Mouse (Mus musculus) cerebellum, adult 9-10 months (tissue): Measurements from ENCODE around the gene Agbl5.
"Not testable (repeated sequence)": the region's sequence is repeated elsewhere in the genome, so short reads cannot be mapped to it uniquely, and the experiment has no call there.

Experiments used
- DNase-seq: peaks from one replicate; pipeline ENCODE4 v3.0.0; 2022

Gene Agbl5

GRCm38 (mm10) chr5:30888337-30889087 lies at the start of gene Agbl5:
Gene Agbl5, plus strand, starts transcription at chr5:30888694.
- DNase-seq, result peak; percentile 96

DNA sequence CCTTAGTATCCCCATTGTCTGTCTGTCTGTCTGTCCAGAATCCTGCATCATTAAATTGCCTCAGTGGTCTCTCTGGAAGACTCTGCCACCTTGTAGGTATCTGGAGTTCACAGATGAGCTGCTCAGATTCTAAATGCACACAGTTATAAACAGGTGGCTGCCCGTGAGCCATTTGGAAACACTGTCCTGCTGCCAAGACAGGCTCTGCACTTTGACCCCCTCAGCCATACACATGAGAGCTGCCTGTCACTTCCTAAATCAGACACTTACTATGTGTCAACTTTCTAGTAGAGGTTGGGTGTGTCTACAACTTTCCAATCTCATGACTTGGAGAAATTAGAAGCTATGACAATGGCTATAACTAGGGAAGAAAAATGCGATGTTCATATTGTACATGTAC lies 48.8 kb upstream of the Agbl5 start:
- DNase-seq, result no peak

- DNase-seq, result no peak
Measured at GRCm38 (mm10) chr5:30841896-30842295, 46.6 kb upstream of the Agbl5 start.

DNA sequence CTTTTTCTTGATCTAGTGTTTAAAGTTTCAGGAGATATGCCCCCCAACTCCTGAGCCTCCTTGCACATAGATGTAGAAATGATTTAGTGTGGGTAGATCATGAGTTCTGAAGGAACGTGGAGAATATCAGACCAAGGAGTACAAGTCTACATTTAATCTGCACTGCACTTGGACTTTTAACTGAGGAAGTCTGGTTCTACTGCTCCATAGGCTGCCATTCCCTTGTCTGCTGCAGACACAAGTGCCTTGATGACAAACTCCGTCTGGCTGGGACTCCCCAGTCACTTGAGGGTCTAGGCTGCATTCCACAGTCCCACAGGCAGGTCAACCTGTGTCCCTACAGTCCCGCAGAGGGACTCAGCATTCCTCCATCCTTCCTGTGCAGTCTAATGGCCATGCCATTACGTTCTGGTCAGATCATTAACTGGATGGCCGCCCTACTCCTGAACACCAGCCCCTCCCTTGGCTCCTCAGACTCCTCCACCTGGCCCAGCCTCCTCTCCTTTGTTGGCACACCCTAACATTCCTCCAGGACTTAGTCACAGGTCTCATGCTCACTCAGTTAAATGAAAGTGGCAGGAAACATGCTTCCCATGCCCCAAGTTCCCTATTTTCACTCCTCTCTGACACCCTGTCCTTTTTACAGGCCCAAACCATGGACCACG lies 38.5 kb upstream of the Agbl5 start:
- no peak for DNase-seq

DNA sequence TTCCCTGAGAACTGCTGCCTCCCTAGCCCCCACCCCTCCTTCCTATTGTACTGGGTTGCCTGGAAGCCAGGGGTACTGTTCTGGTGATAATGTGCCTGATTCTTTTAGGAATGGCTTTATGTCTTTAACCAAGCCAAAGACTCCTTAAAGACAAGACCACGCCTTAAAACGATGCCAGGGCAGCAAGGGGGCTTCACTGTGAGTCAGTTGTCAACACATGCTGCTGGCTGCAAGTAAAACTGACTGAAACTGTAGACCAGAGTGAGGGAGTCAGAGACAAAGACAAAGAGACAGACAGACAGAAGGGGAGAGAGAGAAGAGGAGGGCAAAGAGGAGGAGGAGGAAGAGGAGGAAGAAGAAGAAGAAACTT lies 38.0 kb upstream of the Agbl5 start:
- DNase-seq, result no peak

- DNase-seq, result no peak
Measured at GRCm38 (mm10) chr5:30853522-30853921, 35.0 kb upstream of the Agbl5 start.

DNA sequence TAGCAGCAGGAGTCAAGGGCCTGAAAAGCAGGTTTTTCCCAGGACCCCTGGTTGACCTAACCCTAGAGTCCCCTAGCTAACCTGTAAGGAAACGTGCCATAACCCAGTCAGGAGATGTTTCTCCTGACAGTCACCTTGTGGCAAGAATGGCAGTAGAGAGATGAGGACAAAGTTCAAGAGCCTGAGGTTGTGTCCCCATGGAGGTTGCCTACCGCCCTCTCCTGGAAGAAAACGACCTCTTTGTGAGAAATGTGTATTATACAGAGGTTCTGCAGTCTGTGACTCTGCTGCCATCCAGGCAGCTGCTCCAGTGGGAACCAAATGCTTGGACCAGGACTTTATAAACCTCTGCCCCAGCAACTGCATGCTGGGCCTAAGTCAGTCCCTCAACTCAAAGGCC lies 32.8 kb upstream of the Agbl5 start:
- DNase-seq, result no peak

- no peak for DNase-seq
Measured at GRCm38 (mm10) chr5:30856124-30856523, 32.4 kb upstream of the Agbl5 start.

DNA sequence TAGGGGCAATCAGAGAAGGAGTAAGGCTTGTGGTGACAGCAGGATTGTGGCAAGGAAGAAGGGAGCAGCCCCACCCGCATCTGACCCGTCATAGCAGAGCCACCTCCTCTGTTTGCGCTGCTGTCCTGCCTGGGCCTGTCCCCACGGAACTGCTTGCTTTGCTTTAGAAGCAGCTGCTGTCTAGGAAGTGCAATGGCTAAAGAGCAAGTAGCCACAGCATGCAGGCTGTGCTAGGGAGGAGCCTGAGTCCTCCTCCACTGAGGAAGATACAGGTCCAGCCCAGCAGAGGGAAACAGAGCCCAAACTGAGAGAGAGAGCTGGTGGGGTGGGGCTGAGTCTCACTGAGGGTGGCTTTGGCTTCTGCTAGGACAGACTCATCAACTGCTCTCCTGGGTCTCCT lies 24.6 kb upstream of the Agbl5 start:
- DNase-seq, result no peak

DNA sequence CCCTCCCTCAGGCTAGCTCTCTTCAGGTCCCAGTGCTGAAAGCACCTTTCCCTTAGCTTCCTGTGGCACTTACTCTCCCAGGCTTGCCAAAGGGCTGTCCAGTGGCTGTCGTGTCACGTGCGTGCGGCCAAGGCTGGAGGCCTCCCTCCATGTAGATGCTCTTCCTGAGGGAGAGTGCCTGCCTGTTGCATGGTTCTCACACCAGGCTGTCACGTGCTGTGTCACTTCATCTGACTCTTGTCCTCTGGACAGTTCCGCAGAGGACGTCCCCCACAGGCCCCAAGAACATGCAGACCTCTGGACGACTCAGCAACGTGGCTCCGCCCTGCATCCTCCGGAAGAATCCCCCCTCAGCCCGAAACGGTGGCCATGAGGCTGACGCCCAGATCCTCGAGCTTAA lies 24.2 kb upstream of the Agbl5 start:
- no peak for DNase-seq

- no peak for DNase-seq
Measured at GRCm38 (mm10) chr5:30866871-30867270, 21.6 kb upstream of the Agbl5 start.

GRCm38 (mm10) chr5:30867712-30868111 lies 20.8 kb upstream of the Agbl5 start, which contains the start of gene Tmem214:
Gene Tmem214, plus strand, starts transcription at chr5:30868012.
- DNase-seq, result no peak

GRCm38 (mm10) chr5:30868981-30869380 lies 19.5 kb upstream of the Agbl5 start:
- DNase-seq, result no peak

DNA sequence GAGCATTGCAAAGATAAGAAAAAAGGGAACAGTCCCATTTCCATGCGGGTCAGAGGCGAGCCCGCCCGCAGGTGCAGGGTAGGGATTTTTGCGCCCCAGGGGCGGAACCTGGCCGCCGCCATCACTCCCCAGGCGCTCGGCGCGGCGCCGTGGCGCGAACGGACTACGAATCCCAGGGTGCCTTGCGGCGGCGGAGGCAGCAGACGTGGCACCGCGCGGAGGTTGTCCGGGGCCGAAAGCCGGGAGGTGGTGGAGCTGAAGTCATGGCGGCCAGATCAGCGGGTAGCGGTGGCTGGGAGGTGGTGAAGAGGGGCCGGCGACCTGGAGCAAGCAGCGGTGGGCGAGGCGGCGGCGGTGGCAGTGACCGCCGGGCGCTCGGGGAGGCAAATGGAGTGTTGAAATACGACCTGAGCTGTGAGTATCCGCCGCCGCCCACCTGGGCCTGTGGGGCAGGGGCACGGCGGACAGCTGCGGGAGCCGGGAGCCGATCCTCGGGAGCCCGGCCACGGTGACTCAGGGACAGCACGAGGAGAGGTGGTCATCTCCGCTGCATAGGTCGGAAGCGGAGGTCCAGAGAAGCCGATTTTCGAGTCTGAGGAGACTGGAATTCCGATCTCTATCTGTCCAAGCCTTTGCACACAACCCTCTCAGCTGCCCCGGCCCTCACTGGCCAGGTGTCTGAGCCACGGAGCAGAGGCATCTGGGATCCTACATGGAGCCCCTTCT lies 18.9 kb upstream of the Agbl5 start:
- peak; percentile 87 for DNase-seq

- DNase-seq, result peak; percentile 58
Measured at GRCm38 (mm10) chr5:30870131-30870406, 18.4 kb upstream of the Agbl5 start.

DNA sequence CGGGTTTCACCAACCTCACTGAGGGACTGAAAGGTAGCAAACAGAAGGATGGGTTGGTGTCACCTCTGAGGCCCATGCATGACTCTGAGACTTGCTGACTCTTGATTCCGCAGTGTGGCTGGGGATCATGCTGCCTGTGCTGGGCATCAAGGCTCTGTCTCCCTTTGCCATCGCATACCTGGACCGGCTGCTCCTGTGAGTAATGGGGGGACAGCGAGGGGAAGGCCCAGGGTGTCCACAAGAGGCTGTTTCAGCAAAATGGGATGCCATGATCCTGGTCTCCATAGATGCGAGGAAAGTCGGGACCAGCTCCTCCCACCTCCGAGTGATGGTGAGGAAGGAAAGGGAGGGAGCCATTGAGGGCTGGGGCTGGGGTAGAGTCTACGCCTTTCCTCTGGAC lies 15.9 kb upstream of the Agbl5 start:
- DNase-seq, result no peak

- no peak for DNase-seq
Measured at GRCm38 (mm10) chr5:30874365-30874764, 14.1 kb upstream of the Agbl5 start.

GRCm38 (mm10) chr5:30878616-30879015 lies 9.9 kb upstream of the Agbl5 start:
- no peak for DNase-seq

DNA sequence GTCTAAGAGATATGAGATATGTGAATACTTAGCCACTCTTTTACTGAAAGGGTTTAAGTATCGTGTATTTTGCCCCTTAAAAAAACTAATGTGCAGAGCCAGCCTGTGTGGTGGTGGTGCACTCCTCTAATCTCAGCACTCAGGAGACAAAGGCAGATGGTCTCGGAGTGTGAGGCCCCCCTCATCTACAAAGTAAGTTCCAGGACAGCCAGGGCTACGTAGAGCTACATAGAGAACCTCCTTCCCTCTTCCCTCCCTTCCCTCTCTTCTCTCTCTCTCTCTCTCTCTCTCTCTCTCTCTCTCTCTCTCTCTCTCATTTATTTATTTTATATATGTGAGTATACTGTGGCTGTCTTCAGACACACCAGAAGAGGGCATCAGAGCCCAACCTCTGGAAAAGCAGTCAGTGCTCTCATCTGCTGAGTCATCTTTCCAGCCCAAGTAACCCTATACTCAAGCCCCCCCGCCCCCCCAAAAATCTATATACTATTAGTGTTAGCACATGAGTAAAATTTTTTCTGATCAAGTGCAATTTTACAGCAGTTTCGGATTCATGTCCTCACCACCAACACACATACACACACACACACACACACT lies 9.0 kb upstream of the Agbl5 start:
- no peak for DNase-seq

DNA sequence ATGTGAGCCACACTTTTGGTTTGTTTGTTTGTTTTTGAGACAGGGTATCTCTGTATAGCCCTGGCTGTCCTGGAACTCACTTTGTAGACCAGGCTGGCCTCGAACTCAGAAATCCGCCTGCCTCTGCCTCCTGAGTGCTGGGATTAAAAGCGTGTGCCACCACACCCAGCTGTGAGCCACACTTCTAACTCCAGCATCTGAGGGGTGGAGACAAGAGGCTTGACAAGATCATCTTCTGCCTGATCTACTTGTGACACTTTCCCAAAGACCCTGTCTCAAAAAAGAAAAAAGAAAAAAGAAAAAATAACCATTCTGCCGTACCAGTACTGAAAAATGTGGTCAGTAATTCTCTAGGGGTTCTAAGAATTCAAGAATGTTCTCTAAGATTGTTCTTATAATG lies 6.7 kb upstream of the Agbl5 start:
- DNase-seq, result not testable (repeated sequence)

DNA sequence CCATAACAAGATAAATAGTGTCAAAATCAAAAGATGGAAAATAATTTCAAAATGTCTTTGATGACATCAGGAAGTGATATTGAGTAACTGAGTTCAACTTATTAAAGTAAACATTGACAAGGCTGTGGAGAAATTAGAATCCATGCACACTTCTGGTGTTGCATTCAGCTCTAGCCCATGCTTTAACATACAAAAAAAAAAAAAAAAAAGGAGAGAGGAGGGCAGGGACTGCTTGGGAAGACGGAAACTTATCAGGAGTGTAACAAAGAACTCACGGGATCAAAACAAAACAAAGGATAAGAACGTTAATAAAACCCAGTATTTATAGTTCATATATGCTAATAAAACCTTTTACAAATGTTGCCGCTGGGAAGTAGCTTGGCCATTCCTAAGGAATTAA lies 2.3 kb upstream of the Agbl5 start:
- no peak for DNase-seq

DNA sequence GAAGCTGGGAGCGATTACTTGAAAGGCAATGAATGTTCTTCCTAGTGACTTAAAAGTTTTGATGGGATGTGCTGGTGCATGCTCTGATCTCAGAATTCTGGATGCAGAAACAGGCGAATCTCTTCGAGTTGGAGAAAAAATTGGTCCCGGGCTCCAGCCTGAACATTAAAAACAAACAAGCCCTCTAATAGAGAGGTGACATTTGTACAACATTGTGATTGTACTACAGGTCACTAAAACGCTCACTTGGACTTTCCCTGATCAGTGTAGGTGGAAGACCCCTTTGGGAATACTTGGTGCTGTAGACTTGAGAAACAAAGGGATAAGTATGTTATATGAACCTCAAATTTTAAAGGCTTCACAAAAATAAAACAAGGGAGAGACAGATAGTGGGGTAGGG lies 1.8 kb upstream of the Agbl5 start:
- no peak for DNase-seq

- DNase-seq, result peak; percentile 87
Measured at GRCm38 (mm10) chr5:30887331-30887761, 1.1 kb upstream of the Agbl5 start.

GRCm38 (mm10) chr5:30887858-30888336 lies 597 bp upstream of the Agbl5 start:
- peak; percentile 95 for DNase-seq
